Mouse (Mus musculus): ENCODE results near the gene Car9. TPM values are rescaled to one million over a fixed set of nuclear protein-coding genes. Genes with fewer than 3 reads are reported as not detected.
A peak's percentile ranks its signal among the peaks of the same experiment; 100 is the strongest.

Car9 gene
- total RNA-seq, 4 experiments from 2014 or later, result 0.65 TPM; not detected in 3

DNA sequence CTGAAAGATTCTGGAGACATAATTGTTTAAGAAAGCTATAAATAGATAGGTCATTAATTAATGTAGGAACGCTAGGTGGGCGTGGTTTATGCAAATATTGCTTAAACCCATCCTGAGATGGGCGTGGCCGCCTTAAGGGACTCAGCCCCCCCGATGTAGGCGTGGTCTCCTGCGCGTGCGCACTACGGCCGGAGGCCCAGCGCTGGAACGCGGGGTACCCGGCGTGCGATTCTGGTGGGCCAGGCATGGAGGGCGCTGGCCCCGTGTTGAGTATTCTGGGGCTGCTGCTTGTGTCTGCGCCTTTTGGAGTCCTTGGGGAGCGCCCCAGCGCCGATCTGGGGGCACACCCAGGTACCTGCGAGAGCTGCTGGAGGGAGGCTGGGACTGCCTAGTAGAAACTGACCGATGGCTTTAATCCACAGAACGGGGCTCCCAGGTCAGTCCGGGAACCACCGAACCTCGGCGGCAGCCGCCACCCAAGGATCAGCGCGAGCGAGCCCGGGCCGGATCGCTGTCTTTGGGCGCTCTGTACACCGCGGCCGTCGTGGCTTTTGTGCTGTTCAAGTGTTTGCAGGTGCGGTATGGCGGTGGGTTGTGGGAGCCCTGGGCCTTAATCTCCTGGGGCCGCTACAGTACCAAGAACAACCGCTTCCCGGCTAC lies 13.4 kb upstream of the Car9 start:
- peak; percentile 93 to 96 for DNase-seq (ENCODE audit: low spot score in 2 of 2)

DNA sequence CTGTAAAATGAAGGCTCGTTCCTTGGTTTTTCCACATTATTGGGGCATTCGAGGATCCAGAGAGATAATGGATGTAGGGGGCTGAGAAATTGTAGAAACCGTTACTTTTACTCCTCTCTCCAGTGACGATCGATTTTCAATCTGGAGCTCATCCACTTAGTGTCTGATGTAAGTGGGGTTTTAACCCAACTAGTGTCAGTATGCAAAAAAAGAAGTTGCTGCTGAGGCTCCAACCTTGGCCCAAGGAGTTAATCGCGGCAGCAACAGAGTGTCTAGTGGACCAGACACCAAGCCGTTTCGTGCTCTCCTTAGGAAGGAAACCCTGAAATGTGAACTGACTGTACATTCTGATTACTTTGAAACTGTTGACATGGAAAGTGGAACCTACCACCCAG lies 12.9 kb upstream of the Car9 start:
- DNase-seq (ENCODE audit: low spot score in 2 of 2), result no peak

DNA sequence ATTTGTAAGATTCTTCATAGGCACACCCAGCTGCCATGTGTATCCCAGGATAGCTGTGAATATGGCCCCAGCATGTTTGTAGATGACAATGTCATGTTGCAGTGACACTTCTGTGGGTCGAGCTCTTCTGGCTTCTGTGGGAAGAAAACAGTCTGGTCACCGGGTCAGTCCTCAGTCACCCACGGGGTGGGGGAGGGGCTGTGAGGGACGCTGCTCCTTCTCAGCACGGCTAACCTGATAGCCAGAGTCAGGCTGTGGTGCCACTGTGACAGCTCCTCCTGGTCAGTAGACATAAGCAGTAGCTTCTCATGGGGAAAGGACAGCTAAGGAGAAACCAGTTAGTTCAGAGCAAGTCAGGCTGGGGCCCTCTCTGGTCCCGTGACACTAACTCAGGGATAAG lies 10.2 kb upstream of the Car9 start:
- DNase-seq (ENCODE audit: low spot score in 2 of 2), result no peak

DNA sequence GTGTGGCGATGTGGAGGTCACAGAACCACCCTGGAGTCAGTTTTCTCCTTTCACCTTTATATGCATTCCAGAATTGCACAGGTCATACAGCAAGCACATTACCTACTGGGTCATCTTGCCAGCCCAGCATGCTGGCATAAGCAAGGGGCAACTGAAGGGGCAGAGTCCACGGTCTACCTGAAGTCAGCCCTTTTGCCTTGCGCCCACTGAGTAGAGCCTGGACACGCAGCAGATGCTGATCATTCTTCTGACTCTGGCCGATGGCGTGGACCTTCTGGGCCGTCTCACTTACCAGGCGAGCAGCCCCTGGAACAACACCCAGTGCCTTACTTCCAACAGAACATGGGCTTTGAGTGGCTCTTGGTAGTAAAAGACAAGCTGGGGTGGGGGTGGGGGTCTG lies 9.4 kb upstream of the Car9 start:
- DNase-seq (ENCODE audit: low spot score in 2 of 2), result no peak

DNA sequence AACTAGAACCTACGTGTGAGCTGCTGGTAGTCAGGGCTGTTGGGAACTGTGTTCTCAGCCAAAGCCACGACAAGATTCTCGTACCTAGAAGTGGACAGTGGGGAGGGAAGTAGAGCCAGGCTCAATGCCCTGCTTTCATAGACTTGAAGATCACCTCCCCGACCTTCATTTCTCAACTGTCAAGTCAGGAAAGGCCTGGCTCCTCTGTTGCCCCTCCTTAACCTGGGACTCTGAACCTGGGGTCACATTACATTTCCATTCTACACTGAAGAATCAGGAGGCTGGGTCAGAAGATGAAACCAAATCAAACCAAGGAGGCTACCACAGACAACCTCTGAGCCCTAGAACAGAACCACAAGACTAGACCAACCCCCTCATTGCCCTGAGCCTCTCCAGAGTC lies 8.8 kb upstream of the Car9 start:
- DNase-seq (ENCODE audit: low spot score in 2 of 2), result no peak

DNA sequence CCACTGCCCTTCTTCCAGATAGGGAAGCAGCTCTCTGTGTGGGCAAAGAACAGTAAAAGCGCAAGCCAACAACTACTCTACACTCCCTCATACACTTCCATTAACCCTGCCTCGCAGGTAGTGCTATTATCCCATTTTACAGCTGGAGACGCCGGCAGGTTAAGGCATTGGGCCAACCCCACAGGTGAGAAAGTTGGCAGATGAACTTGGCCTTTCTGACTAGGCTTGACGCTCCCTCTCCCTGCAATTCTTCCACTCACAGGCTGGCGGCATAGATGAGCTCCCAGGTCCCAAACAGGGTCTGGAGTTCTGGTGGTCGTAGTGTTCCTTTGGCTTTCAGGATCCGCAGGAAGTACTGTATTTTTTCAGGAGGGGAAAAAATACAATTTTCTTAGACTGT lies 7.8 kb upstream of the Car9 start:
- DNase-seq (ENCODE audit: low spot score in 2 of 2), result no peak

DNA sequence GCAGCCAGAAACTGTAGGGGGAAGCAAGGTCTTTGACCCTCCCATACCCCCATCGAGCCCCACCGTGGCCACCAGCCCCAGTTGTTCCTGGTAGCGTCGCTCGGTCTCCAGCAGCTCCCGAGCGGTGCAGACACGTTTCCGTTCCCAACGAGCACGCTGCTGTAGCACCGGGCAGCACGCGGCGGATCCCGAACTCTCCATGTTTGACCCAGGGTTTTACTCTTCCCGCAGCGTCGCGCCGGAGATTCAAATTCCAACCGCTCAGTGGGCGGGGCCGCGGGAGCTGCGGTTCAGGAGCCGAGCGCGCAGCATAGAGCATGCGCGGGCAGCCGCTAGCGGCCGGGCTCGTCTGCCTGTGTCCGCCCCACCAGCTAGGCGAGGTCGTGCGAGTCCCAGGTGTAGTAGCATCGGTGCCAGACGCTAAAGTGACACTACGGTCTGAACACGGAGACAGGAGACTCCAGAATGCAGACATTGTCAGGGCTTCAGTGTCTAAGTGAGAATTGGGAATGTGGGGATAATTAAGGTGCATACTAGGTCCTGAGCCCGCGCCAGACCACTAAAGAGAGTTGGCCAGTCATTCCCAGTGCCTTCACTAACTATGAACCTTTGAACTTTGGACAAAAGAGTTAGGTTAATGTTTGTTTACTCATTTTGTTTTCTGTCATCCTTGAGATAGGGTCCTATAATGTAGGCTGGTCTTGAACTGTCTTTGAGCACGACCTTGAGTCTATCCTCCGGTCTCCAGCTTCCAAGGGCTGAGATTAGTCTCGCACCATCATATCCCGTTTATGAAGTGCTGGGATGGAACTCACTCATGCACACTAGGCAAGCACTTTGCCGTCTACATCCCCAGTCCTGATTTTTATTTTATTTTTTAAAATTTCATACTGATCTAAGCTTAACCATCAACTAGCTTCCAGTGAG lies 7.1 kb upstream of the Car9 start, which contains the start of gene Arhgef39:
Gene Arhgef39 (minus strand): TSS at position 289 of the 927 bp plus-strand sequence.
- DNase-seq (ENCODE audit: low spot score in 2 of 2), result peak in 1 of 2 experiments; percentile 61

DNA sequence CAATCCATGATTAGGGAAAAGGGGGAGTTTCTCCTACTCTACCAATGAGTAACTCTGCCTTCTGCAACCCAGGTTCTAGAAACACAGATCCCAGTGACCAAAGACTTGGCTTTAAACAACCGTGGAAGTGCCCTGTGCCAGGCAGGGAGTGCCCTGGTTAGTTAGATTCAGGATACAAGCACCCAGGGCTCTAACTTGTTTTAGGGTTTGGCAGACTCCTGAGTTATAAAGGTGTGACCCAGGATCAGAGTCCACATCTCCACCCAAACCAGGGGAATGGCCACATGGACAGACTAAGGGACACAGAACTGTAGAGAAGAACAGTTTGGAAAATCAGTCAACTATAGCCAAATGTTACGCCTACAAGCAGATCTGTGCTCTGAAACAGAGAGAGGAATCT lies 3.7 kb upstream of the Car9 start:
- DNase-seq (ENCODE audit: low spot score in 2 of 2), result no peak

DNA sequence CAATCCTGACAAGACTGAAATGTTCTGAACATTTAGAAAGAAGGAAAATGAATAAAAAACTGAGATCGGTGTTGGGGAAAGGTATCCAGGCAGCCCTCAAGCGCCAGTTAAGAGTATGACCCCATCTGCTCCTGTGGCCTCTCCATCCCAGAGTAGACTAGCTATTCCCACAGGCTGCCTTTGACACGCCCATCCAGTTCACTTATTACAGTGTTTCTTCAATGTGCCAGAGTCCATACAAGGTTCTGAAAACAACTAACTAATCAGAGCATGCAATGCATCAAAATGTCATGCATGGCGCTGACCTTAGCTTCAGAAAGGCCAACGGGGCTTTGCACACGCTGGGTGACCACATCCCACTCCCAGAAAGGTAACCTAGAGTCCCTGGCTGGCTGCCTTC lies 3.3 kb upstream of the Car9 start:
- no peak for DNase-seq (ENCODE audit: low spot score in 2 of 2)

DNA sequence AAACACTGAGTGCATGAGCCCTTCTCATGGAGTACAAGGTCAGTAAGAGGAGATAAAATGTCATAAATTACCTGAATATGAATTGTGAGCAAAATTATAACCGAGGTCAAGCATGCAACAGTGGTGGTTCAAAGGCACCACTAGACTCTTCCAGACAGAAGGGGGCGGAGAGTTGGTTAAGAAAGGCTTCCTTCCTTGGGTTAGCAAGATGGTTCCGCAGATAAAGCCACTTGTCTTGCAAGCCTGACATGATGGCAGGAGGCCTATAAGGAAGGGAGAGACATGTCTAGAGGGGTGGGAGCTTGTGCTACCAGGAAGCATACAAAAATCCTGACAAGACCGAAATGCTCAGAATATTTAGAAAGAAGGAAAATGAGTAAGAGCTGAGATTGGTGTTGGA lies 2.5 kb upstream of the Car9 start:
- no peak for DNase-seq (ENCODE audit: low spot score in 2 of 2)

DNA sequence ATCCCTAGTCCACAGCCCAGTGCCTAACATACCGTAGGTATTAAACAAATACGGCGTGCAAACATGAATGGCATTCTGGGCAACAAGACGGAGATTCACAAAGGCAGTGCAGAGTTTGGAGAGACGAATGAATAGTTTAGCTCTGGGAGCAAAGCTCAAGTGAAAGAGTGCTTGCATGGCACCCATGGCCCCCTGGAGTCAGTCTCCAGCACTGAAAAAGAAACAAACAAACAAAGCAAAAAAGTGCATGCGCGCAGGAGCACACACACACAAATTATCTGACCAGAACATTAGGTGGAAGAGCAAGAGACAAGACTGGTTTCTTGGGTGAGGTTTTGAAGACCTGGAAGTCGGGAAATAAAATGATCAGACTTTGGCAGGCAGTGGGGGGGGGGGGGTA lies 692 bp upstream of the Car9 start:
- no peak for DNase-seq (ENCODE audit: low spot score in 2 of 2)

DNA sequence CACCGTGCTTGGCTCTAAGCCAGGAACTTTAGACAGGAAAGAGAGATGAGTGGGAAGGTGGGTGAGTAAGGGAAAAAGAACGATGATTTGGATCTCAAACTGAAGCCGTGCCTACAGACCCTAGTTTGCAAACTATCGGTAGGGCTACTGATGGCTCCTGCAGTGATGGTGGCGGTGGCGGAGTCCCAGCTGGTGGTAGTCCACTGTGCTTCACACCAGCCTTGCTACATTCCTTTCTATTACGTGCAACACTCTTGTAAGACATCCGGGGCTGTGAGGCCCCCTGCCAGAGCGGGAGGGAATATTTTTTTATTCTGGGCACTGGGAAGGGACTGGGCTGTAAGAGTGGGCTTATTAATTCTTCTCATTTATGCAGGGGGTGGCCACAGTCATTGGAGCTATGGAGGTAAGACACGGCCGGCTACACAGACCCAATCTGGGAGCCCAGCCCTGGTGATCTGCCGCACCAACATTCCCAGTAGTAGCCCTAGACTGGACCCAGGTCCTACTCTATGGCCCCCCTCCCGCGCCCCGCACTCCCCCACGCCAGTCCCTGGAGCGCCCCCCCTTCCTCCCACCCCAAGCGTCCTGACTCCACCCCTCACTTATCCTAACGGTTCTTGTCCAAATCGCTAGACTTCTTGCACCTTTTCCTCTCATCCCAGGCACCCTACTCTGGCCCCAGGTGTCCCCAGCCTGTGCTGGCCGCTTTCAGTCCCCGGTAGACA lies 1.3 kb downstream of the Car9 start:
- DNase-seq (ENCODE audit: low spot score in 2 of 2), result no peak

DNA sequence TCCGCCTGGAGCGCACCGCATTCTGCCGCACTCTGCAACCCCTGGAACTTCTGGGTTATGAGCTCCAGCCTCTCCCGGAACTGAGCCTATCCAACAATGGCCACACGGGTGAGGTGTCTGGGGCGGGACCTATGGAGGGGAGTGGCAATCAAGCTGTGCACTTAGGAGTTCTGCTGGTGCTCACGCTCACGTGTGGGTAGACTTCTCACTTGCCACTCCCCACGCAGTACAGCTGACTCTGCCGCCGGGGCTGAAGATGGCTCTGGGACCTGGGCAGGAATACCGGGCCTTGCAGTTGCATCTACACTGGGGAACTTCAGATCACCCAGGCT lies 1.9 kb downstream of the Car9 start:
- no peak for DNase-seq (ENCODE audit: low spot score in 2 of 2)

DNA sequence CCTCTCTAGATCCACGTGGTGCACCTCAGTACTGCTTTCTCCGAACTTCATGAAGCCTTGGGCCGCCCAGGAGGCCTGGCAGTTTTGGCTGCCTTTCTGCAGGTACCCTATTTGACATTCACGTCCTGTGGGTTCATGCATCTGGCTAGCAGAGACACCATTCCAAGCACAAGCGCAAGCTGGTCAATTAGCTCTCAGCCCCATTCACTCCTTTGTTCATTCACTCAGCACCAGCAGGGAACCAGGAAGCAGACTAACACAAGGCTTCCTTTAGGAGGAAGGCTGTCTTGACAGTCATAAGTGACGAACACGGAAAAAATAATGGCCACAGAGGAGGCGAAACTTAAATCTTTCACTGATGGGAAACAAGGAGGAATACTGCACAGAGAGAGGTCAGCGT lies 2.3 kb downstream of the Car9 start:
- no peak for DNase-seq (ENCODE audit: low spot score in 2 of 2)

DNA sequence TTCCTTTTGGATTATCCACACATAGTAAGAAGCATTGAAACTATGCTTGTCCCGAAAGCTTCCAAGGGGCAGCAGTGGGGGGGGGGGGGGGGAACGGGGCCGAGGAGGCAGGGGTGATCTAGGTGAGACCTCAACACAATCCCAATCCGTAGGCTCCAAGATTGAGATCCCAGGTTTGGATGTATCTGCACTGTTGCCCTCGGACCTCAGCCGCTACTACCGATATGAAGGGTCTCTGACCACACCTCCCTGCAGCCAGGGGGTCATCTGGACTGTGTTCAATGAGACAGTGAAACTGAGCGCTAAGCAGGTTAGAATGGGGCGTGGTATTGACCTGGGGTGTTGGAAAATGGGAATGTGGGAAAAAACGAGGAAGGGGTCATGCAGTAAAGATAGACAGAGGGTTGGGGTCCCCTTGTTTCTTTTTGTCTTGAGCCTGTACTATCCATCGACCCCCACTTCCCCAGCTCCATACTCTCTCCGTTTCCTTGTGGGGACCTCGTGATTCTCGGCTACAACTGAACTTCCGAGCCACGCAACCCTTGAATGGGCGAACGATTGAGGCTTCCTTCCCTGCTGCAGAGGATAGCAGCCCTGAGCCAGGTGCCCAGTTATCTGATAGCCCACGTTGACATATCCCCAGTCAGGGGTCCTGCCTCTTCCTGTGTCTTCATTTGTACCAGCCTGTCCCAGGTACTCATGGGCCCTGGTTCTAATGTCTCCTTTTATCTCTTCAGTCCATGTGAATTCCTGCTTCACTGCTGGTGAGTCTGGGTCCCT lies 5.1 kb downstream of the Car9 start:
- no peak for DNase-seq (ENCODE audit: low spot score in 2 of 2)

DNA sequence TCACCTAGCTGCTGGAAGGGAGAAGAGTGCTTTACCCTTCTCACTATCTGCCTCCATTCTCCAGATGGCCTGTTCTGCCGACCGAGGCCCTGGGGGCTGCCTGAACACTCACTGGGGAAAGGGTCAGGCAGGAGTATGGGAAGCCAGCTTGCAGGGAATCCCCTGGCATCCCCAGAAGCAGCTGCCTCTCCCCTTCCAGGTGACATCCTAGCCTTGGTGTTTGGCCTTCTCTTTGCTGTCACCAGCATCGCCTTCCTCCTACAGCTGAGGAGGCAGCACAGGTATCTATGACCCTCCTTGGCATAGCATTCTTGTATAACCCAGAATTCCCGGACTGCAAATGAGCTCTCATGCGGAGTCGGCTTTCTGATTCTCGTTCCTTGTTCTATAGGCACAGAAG lies 5.9 kb downstream of the Car9 start:
- no peak for DNase-seq (ENCODE audit: low spot score in 2 of 2)

DNA sequence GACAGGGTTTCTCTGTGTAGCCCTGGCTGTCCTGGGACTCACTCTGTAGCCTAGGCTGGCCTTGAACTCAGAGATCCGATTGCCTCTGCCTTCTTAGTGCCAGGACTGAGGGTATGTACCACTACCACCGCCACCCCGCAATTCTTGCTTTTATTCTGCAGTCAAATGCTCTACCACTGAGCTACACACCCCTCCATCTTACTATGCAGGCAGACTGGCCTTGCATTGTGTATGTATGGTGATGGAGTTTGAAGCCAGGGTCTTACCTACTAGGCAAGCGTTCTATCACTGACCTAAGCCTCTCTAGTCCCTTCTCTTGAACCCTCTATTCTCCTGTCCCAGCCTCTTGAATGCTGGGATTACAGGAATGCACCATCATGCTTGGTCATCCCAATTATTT lies 6.5 kb downstream of the Car9 start:
- DNase-seq (ENCODE audit: low spot score in 2 of 2), result no peak

DNA sequence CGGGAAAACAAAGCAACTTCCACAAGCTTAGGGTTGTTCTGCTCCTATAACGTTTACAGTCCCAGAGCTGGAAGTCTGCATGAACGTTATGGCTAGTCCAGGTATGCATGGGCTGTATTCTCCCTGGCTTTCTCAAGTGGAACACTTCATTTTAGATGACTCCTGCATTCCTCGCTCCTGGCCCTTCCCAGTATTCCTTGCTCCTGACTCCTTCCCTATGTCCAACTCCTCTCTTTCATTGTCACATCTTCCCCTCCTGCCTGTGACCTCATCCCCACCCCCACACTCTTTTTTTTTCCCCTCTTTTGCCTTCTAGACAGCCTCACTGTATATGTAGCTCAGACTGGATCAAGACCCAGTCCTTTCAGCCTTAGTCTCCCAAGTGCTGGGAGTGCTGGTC lies 7.0 kb downstream of the Car9 start:
- no peak for DNase-seq (ENCODE audit: low spot score in 2 of 2)

DNA sequence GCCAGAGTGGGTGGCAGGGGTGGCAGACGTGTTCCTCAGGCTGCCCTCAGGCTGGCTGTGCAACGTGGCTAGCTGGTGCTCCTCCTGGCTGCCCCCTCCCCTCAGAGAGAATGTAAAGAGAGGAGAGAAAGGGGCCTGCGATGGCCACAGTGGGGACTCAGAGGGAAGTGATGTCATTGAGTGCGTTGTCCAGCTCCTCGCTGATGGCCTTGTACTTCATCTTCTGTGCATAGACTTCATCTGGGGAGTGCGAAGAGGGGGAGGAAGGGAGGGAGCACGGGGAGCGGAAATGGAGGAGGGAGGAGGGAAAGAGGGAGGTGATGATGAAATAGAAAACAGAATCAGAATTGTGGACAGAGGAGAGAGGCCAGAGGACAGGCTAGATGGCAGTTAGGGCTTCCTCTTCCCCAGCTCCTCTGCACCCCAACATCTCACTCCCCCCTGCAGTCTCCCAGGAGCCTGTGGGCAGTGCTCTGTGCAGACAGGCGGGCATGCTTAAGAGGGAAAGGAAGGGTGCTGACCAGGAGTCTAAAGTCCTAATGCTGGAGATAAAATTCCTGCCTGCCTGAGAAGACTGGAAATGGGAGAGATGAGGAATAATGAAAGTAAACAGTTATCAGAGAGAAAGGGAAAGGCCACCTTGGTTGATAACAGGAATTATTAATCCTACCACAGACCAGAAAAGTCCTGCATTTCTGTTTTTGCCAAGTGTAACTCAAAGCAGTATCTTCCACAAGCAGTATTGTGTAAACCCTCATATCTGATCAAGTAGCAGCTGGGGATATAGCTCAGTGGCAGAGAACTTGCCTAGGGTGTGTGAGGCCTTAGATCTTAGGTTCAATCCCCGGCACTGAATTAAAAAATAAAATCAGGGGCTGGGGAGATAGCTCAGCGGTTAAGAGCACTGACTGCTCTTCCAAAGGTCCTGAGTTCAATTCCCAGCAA lies 9.3 kb downstream of the Car9 start:
- DNase-seq (ENCODE audit: low spot score in 2 of 2), result no peak

DNA sequence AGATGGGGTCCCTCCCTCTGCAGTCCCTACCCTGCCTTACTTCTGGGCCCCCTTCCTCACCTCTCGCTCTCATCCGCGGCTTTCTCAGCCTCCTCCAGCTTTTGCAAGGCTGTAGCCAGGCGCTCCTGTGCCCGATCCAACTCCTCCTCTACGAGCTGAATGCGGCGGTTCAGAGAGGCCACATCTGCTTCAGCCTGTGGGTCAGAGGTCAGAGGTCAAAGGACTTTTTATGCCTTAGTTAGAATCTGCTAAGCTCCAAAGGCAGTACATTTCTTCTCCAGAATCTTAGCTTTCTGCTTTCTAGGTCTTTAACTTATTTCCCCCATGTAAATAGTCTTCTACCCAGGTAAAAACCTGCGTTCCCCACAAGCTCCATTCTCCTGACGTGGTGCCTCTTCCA lies 12.8 kb downstream of the Car9 start:
- no peak for DNase-seq (ENCODE audit: low spot score in 2 of 2)
